Mouse (Mus musculus) forebrain, embryonic 15.5 days (tissue): ENCODE measurements at regions not wholly inside any gene's neighbourhood (a gene's known extent, or its start where the extent isn't known, plus 50 kb on each side); places are given as distances from the start of the nearest gene placed in this dataset.
A peak's percentile ranks its signal among the peaks of the same experiment; 100 is the strongest.

Experiments
- ATAC-seq: fragments of 200-750 bp; cut with Nextera tagmentation; replicated peaks from 2 replicates; pipeline ENCODE4 v1.8.0; 2017; ENCODE audit warnings: mild to moderate bottlenecking, moderate TSS enrichment, moderate library complexity
- H3K27ac ChIP-seq: fragments of 300-500 bp; sonication (generic); replicated peaks from 2 replicates; pipeline ENCODE4 v1.5.1; 2015; ENCODE audit warnings: mild to moderate bottlenecking, inconsistent platforms
- H3K27me3 ChIP-seq: fragments of 300-500 bp; sonication (generic); 2 replicates; pipeline ENCODE4 v1.6.1; 2015; ENCODE audit warnings: inconsistent platforms
- H3K36me3 ChIP-seq: fragments of 300-500 bp; sonication (generic); 2 replicates; pipeline ENCODE4 v1.6.1; 2015; ENCODE audit warnings: mild to moderate bottlenecking, inconsistent platforms
- H3K4me1 ChIP-seq: fragments of 300-500 bp; sonication (generic); 2 replicates; pipeline ENCODE4 v1.6.1; 2015; ENCODE audit warnings: inconsistent platforms
- H3K4me2 ChIP-seq: fragments of 300-500 bp; sonication (generic); replicated peaks from 2 replicates; pipeline ENCODE4 v1.6.1; 2015; ENCODE audit warnings: mild to moderate bottlenecking, inconsistent platforms
- H3K4me3 ChIP-seq: fragments of 300-500 bp; sonication (generic); 2 replicates; pipeline ENCODE4 v1.5.1; 2015; ENCODE audit warnings: mild to moderate bottlenecking, inconsistent platforms
- H3K9ac ChIP-seq: fragments of 300-500 bp; sonication (generic); replicated peaks from 2 replicates; pipeline ENCODE4 v1.6.1; 2015; ENCODE audit warnings: mild to moderate bottlenecking, inconsistent platforms
- H3K9me3 ChIP-seq: fragments of 300-500 bp; sonication (generic); 2 replicates; pipeline ENCODE4 v1.6.1; 2016; ENCODE audit warnings: inconsistent platforms
- WGBS: fragments of 180-500 bp; shearing (Covaris S2); methylation state at CpG from one replicate; pipeline ENCODE4 v1.1.7; 2015; ENCODE audit warnings: mixed read lengths; 5-methylcytosine and 5-hydroxymethylcytosine counted together

DNA sequence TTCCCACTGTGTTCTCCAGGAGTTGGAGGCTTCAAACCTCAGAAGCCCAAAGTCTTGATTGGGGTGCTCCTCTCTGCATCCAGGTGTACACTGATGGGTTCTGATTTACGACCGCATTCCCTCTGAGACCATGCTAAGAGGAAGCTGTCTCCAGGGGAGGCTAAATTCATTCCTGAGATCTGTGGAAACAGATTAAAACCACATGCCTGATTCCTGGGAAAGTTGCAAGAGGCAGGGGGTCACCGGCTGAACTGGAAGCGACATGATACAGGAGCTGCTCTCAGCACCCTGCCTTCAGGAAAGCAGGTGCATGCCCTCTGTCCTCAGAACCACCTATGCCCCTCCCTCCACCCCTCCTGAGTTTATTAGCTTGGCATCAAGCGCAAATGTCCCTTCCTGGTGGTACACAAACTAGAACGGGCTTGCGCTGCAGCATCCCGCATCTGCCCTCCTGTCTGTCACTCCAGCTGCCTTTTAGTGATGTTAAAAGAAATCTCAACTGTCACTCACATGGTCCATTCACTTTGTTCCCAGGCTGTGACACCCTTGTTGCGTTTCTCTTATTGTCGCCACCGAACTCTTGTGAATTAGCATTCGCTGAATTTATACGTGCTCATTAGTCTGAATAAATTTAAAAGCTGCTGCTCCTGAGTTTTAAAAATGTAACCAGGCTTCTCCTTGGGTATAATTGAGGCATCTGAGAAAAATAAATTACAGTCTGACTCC, 446.3 kb upstream of the 3110018I06Rik start:
- Histone ChIP-seq H3K27me3 (no peaks in the 10 kb centered on the region), H3K9ac (no peak overlapping the region), H3K36me3 (no peaks in the 10 kb centered on the region), H3K4me3 (no peak overlapping the region), H3K4me1 (peaks cover 11% of the 10 kb centered on the region), H3K4me2 (no peak overlapping the region), H3K9me3 (no peaks in the 10 kb centered on the region), H3K27ac (peak overlapping the region; percentile 52; the same call in 1 of the 2 replicates)
- no peak; the same call in 1 of the 2 replicates for ATAC-seq
- WGBS: 35% methylated on average over 13 of the region's 13 CpGs

DNA sequence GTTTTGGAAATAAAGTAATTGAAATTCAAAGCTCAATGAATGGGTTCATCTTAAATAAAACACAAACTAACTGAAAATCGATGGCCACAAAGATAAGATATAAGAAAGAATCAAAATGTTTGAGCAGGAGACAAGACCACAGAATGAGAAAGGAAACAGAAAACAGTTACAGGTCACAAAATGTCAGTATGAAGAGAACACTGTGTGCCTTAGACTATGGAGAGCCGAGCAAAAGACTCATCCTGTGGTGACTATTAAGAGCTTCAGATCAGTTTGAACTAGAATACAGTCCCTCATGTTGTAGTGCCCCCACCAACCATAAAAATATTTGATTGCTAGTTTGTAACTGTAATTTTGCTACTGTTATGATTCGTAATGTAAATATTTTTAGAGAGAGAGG, 441.9 kb upstream of the 3110018I06Rik start:
- Histone ChIP-seq H3K9ac (no peak overlapping the region), H3K4me1 (peaks cover 15% of the 10 kb centered on the region), H3K36me3 (no peaks in the 10 kb centered on the region), H3K9me3 (no peaks in the 10 kb centered on the region), H3K4me3 (no peak overlapping the region), H3K4me2 (no peak overlapping the region), H3K27me3 (no peaks in the 10 kb centered on the region), H3K27ac (no peak overlapping the region)
- 89% methylated on average over 3 of the region's 3 CpGs for WGBS
- no peak for ATAC-seq

DNA sequence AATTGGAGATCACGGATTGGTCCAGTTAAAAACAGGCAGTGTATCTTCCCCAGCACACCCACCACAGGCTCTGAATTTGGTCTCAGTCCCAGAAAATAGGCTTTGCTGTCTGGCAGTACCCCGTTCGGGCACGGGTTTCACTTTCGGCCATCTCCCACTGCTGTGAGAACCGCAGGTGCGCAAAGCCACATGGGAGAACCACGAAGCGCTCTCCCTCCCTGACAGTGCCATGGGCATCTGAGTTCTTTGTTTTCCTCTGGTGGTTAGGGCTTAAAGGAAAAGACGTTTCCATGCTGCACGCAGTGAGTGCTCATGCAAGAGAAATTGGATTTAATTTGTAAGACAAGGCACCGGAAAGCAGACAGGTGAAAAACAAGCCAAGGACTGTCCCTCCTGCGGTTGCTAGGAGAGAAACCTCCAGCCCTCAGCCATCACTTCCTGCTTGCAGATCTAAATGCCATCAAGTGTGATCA, 441.3 kb upstream of the 3110018I06Rik start:
- H3K36me3 ChIP-seq: no peaks in the 10 kb centered on the region
- no peaks in the 10 kb centered on the region for H3K9me3 ChIP-seq
- no peak overlapping the region for H3K27ac ChIP-seq
- H3K27me3 ChIP-seq: no peaks in the 10 kb centered on the region
- 49% methylated on average over 13 of the region's 13 CpGs for WGBS
- H3K4me2 ChIP-seq: peak overlapping the region; percentile 15
- peaks cover 13% of the 10 kb centered on the region for H3K4me1 ChIP-seq
- H3K4me3 ChIP-seq: no peak overlapping the region
- no peak for ATAC-seq
- no peak overlapping the region for H3K9ac ChIP-seq

DNA sequence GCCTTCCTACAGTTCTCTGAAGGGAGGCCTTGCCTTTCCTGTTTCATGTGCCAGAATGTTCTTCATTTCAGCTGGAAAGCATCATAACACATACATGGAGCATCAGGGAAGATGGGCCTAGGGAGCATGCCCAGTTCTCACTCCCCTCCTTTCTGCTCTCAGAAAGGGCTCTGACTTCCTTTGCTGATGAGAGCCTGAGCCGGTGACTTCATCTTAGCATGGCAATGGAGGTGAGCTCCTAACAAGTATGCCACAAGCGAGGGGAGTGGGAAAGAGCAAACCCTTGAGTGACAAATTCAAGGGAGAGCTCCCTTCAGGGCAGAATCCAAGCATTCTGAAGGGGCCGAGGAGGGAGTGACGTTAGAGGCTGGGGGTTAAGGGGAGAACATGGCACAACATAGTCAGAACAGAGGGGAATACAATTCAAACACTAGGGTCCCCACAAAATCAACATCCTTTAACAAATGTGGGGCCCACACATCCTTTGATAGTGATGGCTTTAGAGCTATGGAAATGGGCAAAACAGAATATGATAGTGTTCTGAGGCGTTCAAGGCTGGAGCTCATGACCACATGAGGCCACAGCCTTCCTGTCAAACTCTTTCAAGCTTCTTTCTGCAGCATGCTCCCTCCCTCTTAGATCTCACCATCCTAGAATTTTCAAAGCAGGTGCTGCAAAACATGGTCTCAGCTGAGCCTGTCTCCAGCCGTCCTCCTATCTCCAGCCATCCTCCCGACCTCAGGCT, 437.4 kb upstream of the 3110018I06Rik start:
- H3K27ac ChIP-seq: no peak overlapping the region
- H3K9ac ChIP-seq: no peak overlapping the region
- H3K9me3 ChIP-seq: no peaks in the 10 kb centered on the region
- H3K27me3 ChIP-seq: no peaks in the 10 kb centered on the region
- H3K4me1 ChIP-seq: peaks cover 7% of the 10 kb centered on the region
- no peak overlapping the region for H3K4me3 ChIP-seq
- no peak overlapping the region for H3K4me2 ChIP-seq
- H3K36me3 ChIP-seq: no peaks in the 10 kb centered on the region
- no peak for ATAC-seq
- WGBS: 89% methylated on average over 7 of the region's 7 CpGs

DNA sequence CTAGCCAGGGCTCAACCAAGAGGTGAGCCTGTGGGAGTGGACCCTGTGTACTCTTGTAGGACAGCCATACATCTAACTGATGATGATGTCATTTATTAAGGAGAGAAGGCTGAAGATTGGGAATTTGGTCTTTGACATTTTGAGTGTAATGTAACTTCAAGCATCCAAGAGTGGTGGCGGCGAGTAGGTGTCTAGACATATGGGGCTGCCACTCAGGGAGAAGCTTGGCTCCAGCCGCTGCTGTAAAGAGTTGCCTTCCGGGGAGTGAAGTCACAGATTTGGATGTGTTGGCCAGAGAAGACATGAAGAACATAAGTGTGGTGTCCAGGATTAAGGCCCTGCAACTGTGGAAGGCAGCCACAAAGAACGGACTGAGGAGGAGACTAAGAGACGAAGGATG, 436.3 kb upstream of the 3110018I06Rik start:
- Histone ChIP-seq H3K9me3 (no peaks in the 10 kb centered on the region), H3K4me2 (no peak overlapping the region), H3K4me1 (peaks cover 3% of the 10 kb centered on the region; the same call in 1 of the 2 replicates), H3K4me3 (no peak overlapping the region), H3K36me3 (no peaks in the 10 kb centered on the region), H3K27ac (no peak overlapping the region), H3K27me3 (no peaks in the 10 kb centered on the region), H3K9ac (no peak overlapping the region)
- 91% methylated on average over 6 of the region's 6 CpGs for WGBS
- ATAC-seq: no peak

DNA sequence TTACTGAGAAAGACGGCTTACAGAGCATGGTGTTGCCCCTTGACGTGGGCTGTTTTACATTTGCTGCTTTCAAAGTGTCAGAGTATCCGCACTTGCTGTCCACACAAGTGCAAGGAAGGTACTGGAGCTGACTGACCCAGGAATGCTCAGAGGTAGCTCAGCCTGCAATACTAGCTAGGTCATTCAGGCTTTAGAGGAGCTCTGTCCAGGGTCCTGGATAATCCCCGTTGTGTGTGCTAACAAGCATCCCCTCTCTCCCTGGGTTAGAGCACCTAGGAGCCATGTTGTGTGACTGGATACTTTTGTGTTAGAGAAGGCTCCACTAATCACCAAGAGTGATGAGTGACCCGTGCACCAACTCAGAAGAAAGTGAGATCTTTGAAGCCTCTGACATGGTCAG, 431.9 kb upstream of the 3110018I06Rik start:
- H3K9me3 ChIP-seq: no peaks in the 10 kb centered on the region
- no peak overlapping the region for H3K27ac ChIP-seq
- no peak overlapping the region for H3K4me2 ChIP-seq
- WGBS: 39% methylated on average over 5 of the region's 5 CpGs
- H3K4me3 ChIP-seq: no peak overlapping the region
- H3K27me3 ChIP-seq: no peaks in the 10 kb centered on the region
- no peak for ATAC-seq
- H3K9ac ChIP-seq: no peak overlapping the region
- no peaks in the 10 kb centered on the region for H3K36me3 ChIP-seq
- H3K4me1 ChIP-seq: no peaks in the 10 kb centered on the region

DNA sequence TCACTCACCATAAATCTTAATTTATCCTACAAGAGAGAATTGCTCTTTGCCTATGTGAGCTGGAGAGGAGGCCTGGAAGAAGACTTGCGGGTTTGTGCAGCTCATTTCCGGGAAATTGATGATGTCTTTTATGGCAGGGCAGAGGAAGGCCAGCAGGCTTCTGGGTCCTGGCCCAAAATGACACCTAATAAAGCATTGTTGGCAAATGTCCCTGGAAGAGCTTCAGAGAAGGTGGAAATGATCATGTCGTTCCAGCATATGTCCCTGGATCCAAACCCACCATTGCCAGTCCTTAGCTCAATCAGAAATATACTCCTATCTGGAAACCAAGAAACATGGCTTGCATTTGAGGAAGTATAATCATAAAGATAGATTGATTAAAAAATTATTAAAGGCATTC, 427.9 kb upstream of the 3110018I06Rik start:
- Histone ChIP-seq H3K4me2 (no peak overlapping the region), H3K27me3 (no peaks in the 10 kb centered on the region), H3K4me3 (no peak overlapping the region), H3K9ac (no peak overlapping the region), H3K36me3 (no peaks in the 10 kb centered on the region), H3K9me3 (no peaks in the 10 kb centered on the region), H3K4me1 (no peaks in the 10 kb centered on the region), H3K27ac (no peak overlapping the region)
- ATAC-seq: no peak
- 46% methylated on average over 3 of the region's 3 CpGs for WGBS

DNA sequence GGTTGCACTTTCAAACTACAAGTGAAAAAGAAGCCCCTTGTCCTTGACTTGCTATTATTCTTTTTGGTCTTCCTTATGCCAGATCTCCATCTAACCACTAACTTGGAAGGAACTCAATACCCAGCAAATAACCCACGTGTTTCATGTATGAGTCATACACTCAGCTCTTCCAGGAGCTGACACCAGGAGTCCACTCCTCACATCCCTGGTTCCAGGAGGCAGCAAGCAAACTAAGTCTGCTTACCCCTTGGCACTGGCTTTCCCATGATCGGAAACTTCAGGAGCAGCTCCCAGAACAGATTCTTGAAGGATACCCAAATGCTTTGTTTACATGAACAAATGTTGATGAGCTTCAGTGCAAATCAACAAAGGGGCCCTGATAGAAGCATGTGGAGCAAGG, 421.1 kb upstream of the 3110018I06Rik start:
- no peaks in the 10 kb centered on the region for H3K9me3 ChIP-seq
- H3K36me3 ChIP-seq: no peaks in the 10 kb centered on the region
- H3K27me3 ChIP-seq: no peaks in the 10 kb centered on the region
- no peaks in the 10 kb centered on the region for H3K4me1 ChIP-seq
- ATAC-seq: no peak
- no peak overlapping the region for H3K27ac ChIP-seq
- WGBS: 78% methylated on average over 2 of the region's 2 CpGs
- no peak overlapping the region for H3K4me3 ChIP-seq
- no peak overlapping the region for H3K4me2 ChIP-seq
- no peak overlapping the region for H3K9ac ChIP-seq

DNA sequence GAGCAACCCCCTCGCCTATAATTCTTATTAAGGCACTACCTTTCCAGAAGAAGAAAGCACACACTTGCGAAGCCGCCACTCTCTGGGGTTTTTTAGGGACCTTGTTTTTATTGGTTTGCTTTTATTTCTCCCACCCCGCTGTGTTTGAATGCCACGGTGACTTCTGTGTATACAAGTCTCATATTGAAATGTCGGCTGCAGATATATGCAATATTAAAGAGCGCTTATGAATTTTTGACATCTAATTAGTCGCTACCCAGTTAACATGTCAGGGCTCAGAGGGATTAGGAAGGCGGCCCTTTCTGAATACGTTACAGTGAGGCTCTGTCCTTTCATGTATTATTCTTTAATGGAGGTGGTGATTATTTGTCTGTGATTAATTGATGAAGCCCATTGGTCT, 405.9 kb upstream of the 3110018I06Rik start:
- H3K36me3 ChIP-seq: no peaks in the 10 kb centered on the region
- no peak for ATAC-seq
- WGBS: 30% methylated on average over 10 of the region's 10 CpGs
- H3K27me3 ChIP-seq: no peaks in the 10 kb centered on the region; the same call in 1 of the 2 replicates
- H3K27ac ChIP-seq: no peak overlapping the region
- H3K4me1 ChIP-seq: peaks cover 39% of the 10 kb centered on the region
- H3K9me3 ChIP-seq: no peaks in the 10 kb centered on the region
- no peak overlapping the region for H3K9ac ChIP-seq
- H3K4me3 ChIP-seq: no peak overlapping the region
- H3K4me2 ChIP-seq: no peak overlapping the region

DNA sequence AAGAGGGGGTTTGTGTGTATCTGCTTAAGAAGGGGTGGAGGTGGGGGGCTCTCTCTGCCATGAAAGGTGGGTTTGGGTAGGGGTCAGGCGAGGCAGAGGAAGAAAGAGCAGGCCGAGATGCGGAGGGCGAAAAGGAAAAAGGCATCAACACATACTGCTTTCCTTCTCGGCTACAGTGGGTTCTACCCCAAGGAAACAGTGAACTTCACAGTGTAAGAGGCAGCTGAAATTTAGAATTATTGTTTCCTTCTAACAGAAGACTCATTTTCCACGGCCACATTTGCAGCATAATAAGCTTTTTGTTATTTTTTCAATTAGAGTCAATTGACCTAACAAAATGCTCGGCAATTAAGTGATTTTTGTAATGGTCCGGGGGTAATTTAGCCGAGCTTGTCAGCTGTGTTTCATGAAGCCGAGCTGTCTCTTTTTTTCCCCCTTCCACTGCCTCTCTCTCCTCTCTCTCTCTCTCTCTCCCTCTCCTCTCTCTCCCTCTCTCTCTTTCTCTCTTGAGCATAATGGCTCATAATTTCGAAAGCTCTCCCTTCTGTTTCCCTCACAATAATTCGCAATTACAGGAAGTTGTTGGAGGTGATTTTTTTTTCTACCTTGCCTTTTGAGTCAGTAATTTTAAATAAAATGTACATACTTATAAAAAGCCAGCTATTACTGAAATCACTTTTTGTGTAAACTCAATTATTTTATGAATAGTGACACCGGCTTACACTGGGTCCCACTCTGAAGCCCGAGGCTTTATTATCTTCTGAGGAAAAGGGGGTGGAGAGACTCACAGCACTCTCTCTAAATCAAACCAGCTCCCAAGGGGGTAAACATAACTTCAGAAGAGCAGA, 403.1 kb upstream of the 3110018I06Rik start:
- Histone ChIP-seq H3K27ac (peak overlapping the region; percentile 90), H3K4me3 (no peak overlapping the region), H3K4me1 (peaks cover 40% of the 10 kb centered on the region), H3K9ac (0 out of 2 replicates have a peak overlapping the region, but pooled peaks have one; percentile 22), H3K36me3 (no peaks in the 10 kb centered on the region), H3K4me2 (peak overlapping the region; percentile 26), H3K27me3 (no peaks in the 10 kb centered on the region), H3K9me3 (no peaks in the 10 kb centered on the region)
- 12% methylated on average over 14 of the region's 14 CpGs for WGBS
- peak; percentile 62 for ATAC-seq

DNA sequence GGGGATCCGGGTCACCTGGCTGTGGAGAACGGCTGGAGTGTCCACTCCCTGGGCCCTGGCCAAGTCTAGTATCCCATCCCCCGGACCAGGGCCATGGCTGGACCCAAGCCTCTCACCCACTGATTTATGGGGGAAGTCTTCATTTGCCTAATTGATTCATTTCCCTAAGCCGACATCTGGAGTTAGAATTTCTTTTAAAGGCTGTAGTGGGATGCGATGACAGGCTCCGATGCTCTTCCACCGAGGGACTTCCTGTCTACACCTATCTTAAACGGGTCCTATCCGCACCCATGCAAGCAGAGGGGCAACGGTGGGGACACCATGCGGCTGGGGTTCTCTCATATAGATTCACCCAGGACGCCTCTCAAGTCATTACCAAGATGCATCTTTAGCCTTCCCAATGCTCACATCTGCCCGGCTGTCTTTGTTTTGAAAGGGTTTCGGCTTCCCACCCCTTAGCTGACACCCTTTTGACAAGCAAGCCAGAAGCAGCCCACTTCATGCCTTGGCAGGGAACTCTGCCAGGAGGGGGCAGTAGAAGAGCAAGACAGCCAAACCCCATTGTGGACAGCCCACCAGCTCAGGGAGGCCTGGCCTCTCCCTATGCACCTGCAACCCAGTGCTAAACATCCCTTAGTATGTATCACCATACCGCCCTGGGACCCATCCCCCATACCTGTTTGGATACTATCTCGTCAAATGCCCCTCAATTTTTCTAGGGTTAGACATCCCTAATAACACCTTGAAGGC, 402.4 kb upstream of the 3110018I06Rik start:
- H3K4me1 ChIP-seq: peaks cover 40% of the 10 kb centered on the region
- no peak overlapping the region for H3K4me3 ChIP-seq
- H3K27me3 ChIP-seq: no peaks in the 10 kb centered on the region
- 21% methylated on average over 16 of the region's 16 CpGs for WGBS
- H3K4me2 ChIP-seq: peak overlapping the region; percentile 25
- peak overlapping the region; percentile 90 for H3K27ac ChIP-seq
- H3K9ac ChIP-seq: no peak overlapping the region
- peak; percentile 62 for ATAC-seq
- H3K36me3 ChIP-seq: no peaks in the 10 kb centered on the region
- no peaks in the 10 kb centered on the region for H3K9me3 ChIP-seq
